Mouse (Mus musculus): Measurements from ENCODE around the gene Homez.

DNA sequence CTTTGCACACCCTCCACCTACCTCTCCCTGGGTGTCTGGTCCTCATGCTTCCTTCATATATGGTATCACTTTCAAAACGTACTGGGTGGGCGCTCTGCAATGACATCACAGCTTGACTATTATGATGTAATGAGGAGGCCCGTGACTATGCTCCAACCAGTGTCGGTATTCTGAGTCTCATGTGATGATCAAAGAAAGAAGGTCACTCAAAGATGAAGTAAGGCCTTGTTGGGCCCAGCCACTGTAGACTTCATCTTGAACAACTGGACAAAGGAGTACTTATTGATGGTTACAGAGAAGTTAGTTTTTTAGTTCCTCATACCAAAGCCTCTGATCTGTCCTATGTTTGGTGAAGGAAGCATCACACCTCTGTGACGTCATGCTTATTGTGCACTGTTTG, at the start of gene Homez:
- TF ChIP-seq E2F4 (IDR thresholded peaks at IDR 0.05; ENCODE audit: insufficient read depth) (no peak), POLR2A (IDR thresholded peaks at IDR 0.05; ENCODE audit: insufficient read length, low read depth) (no peak), SRF (IDR thresholded peaks at IDR 0.05; ENCODE audit: control insufficient read depth, insufficient read length, low read depth) (no peak)

Measured in myocyte (in vitro differentiated cells).